Mouse (Mus musculus) lung, postnatal 14 days (tissue): Measurements from ENCODE around the gene Hs3st3a1.

Experiments
- DNase-seq: peaks from one replicate; pipeline ENCODE4 v3.0.0; 2021

Gene Hs3st3a1

GRCm38 (mm10) chr11:64560471-64560870, 125.3 kb downstream of the Hs3st3a1 start:
- DNase-seq: no peak

GRCm38 (mm10) chr11:64562771-64563170, 127.6 kb downstream of the Hs3st3a1 start:
- no peak for DNase-seq
